Mouse (Mus musculus) hindbrain, embryonic 10.5 days (tissue): ENCODE results near the gene Krt79. TPM values are rescaled to one million over a fixed set of nuclear protein-coding genes. Genes with fewer than 3 reads are reported as not detected.

Experiments
- polyA plus RNA-seq: library from polyadenylated mRNA; unstranded; fragments of >200 nt; fragmentation: Nextera tagmentation; extraction: Ambion mirVana; gene quantifications from 2 replicates; pipeline ENCODE4 v1.2.1, GENCODE M21; 2016

The Krt79 gene
- polyA plus RNA-seq, 1 experiment from 2014 or later = 0.18 TPM

Other genes with a start within 250 kb of the Krt79 start
- gene Krt6a, start 246.0 kb downstream of the Krt79 start, polyA plus RNA-seq = not detected in 2 replicates
- gene Krt5, start 227.4 kb downstream of the Krt79 start, polyA plus RNA-seq = 0.16 and 2.1 TPM in 2 replicates
- gene Krt71, start 197.2 kb downstream of the Krt79 start, polyA plus RNA-seq = not detected in 2 replicates
- not detected in 2 replicates for gene Krt72, start 153.9 kb downstream of the Krt79 start, polyA plus RNA-seq
- not detected in 2 replicates for gene Krt73, start 138.0 kb downstream of the Krt79 start, polyA plus RNA-seq
- not detected in 2 replicates for gene Krt2, start 122.2 kb downstream of the Krt79 start, polyA plus RNA-seq
- gene Krt1, start 89.5 kb downstream of the Krt79 start, polyA plus RNA-seq = 0.83 and 2.0 TPM in 2 replicates
- gene Krt77, start 70.6 kb downstream of the Krt79 start, polyA plus RNA-seq = not detected in 2 replicates
- gene Krt76, start 47.4 kb downstream of the Krt79 start, polyA plus RNA-seq = not detected in 2 replicates
- gene Krt4, start 15.6 kb downstream of the Krt79 start, polyA plus RNA-seq = not detected in 2 replicates
- gene Krt78, start 14.0 kb upstream of the Krt79 start, polyA plus RNA-seq = not detected in 2 replicates
- 43.1 and 55.5 TPM in 2 replicates for gene Krt8, start 64.2 kb upstream of the Krt79 start, polyA plus RNA-seq
- gene Krt18, start 87.9 kb upstream of the Krt79 start, polyA plus RNA-seq = 38.6 and 53.5 TPM in 2 replicates
- 80.4 and 122 TPM in 2 replicates for gene Eif4b, start 133.4 kb upstream of the Krt79 start, polyA plus RNA-seq
- 11.8 and 13.8 TPM in 2 replicates for gene Tns2, start 160.1 kb upstream of the Krt79 start, polyA plus RNA-seq
- gene Spryd3, start 195.9 kb upstream of the Krt79 start, polyA plus RNA-seq = 14.6 and 17.6 TPM in 2 replicates
- gene Igfbp6, start 204.0 kb upstream of the Krt79 start, polyA plus RNA-seq = 0.20 TPM in 1 of 2 replicates, not detected in the other
- 0.35 and 0.38 TPM in 2 replicates for gene Soat2, start 210.2 kb upstream of the Krt79 start, polyA plus RNA-seq